8 mouse cellular contexts compared by ENCODE assay signal in genomic region chr11:6405591-6406081, GRCm38 (mm10). TPM values are rescaled to one million over a fixed set of nuclear protein-coding genes. Genes with fewer than 3 reads are reported as not detected.
DNase-seq lines count a peak whose midpoint lies in the region; ATAC-seq and TF ChIP-seq lines count a peak whose summit lies in the region.

No protein-coding gene starts in this region.

- no peak overlapping the region for H3K4me3 ChIP-seq in lung, postnatal 0 days (ENCODE audit: low read depth, low read length)
- H3K4me3 ChIP-seq in embryonic facial prominence, embryonic 10.5 days = peak overlapping the region; percentile 36; the same call in 1 of the 2 replicates
- no peak overlapping the region for H3K4me3 ChIP-seq in heart, embryonic 12.5 days
- H3K4me3 ChIP-seq in kidney, embryonic 15.5 days (replicated peaks) = no peak overlapping the region
- no peak overlapping the region for H3K4me3 ChIP-seq in small intestine, adult 2 months (ENCODE audit: low read depth, low read length)

- H3K27me3 ChIP-seq in lung, postnatal 0 days (replicated peaks; ENCODE audit: insufficient read depth, low read length) = no peaks in the 10 kb centered on the region
- no peaks in the 10 kb centered on the region for H3K27me3 ChIP-seq in embryonic facial prominence, embryonic 10.5 days (replicated peaks; ENCODE audit: low read depth, poor library complexity, severe bottlenecking)
- no peaks in the 10 kb centered on the region for H3K27me3 ChIP-seq in heart, embryonic 12.5 days (replicated peaks)
- no peaks in the 10 kb centered on the region for H3K27me3 ChIP-seq in kidney, embryonic 15.5 days
- H3K27me3 ChIP-seq in small intestine, adult 2 months (ENCODE audit: control insufficient read depth, insufficient read depth, low read length) = no peaks in the 10 kb centered on the region

- no peak for DNase-seq in lung, postnatal 0 days (ENCODE audit: low spot score)
- DNase-seq in lung, adult 18-20 months = no peak
- DNase-seq in embryonic facial prominence, embryonic 10.5 days (ENCODE audit: low spot score) = no peak
- DNase-seq in urinary bladder, postnatal 25 days (ENCODE audit: low spot score) = no peak
- DNase-seq in testis, postnatal 14 days (ENCODE audit: low spot score) = no peak

- H3K27ac ChIP-seq in lung, postnatal 0 days (ENCODE audit: low read length) = peak overlapping the region; percentile 81
- H3K27ac ChIP-seq in embryonic facial prominence, embryonic 10.5 days (replicated peaks) = peak overlapping the region; percentile 79
- H3K27ac ChIP-seq in heart, embryonic 12.5 days (ENCODE audit: poor library complexity, severe bottlenecking) = peak overlapping the region; percentile 74
- peak overlapping the region; percentile 85 for H3K27ac ChIP-seq in kidney, embryonic 15.5 days
- H3K27ac ChIP-seq in small intestine, adult 2 months (ENCODE audit: insufficient read depth, low read depth, low read length) = 0 out of 2 replicates have a peak overlapping the region, but pooled peaks have one; percentile 30

- H3K4me2 ChIP-seq in lung, postnatal 0 days (replicated peaks; ENCODE audit: low read depth, low read length) = no peak overlapping the region
- H3K4me2 ChIP-seq in heart, embryonic 12.5 days = no peak overlapping the region
- no peak overlapping the region for H3K4me2 ChIP-seq in kidney, embryonic 15.5 days

- TF ChIP-seq CTCF in lung, postnatal 0 days (IDR thresholded peaks at IDR 0.05) = no peak
- TF ChIP-seq CTCF in small intestine, adult 2 months (IDR thresholded peaks at IDR 0.05; ENCODE audit: extremely low read depth, insufficient read length, insufficient replicate concordance, low read depth, low read length) = no peak

- H3K9ac ChIP-seq in lung, postnatal 0 days (replicated peaks; ENCODE audit: low read depth) = no peak overlapping the region
- H3K9ac ChIP-seq in heart, embryonic 12.5 days = peak overlapping the region; percentile 53
- no peak overlapping the region for H3K9ac ChIP-seq in kidney, embryonic 15.5 days

- TF ChIP-seq EP300 in lung, postnatal 0 days (IDR thresholded peaks at IDR 0.05) = no peak

- ATAC-seq in lung, postnatal 0 days = no peak
- ATAC-seq in heart, embryonic 12.5 days (ENCODE audit: insufficient number of reproducible peaks, low FRiP score) = no peak
- ATAC-seq in kidney, embryonic 15.5 days (replicated peaks; ENCODE audit: low FRiP score) = peak; percentile 46; the same call in 1 of the 2 replicates

- H3K9me3 ChIP-seq in lung, postnatal 0 days (ENCODE audit: low read length) = no peaks in the 10 kb centered on the region
- H3K9me3 ChIP-seq in embryonic facial prominence, embryonic 10.5 days = no peaks in the 10 kb centered on the region
- no peaks in the 10 kb centered on the region for H3K9me3 ChIP-seq in heart, embryonic 12.5 days (replicated peaks)
- H3K9me3 ChIP-seq in kidney, embryonic 15.5 days (replicated peaks) = no peaks in the 10 kb centered on the region

- peaks cover 20% of the 10 kb centered on the region for H3K36me3 ChIP-seq in lung, postnatal 0 days (ENCODE audit: insufficient read depth, low read length)
- peaks cover 64% of the 10 kb centered on the region for H3K36me3 ChIP-seq in embryonic facial prominence, embryonic 10.5 days (replicated peaks)
- peaks cover 50% of the 10 kb centered on the region for H3K36me3 ChIP-seq in heart, embryonic 12.5 days
- peaks cover 51% of the 10 kb centered on the region for H3K36me3 ChIP-seq in kidney, embryonic 15.5 days
- H3K36me3 ChIP-seq in small intestine, adult 2 months (ENCODE audit: control insufficient read depth, insufficient read depth, low read length) = peaks cover 50% of the 10 kb centered on the region

- H3K4me1 ChIP-seq in lung, postnatal 0 days (ENCODE audit: insufficient read depth, low read depth, low read length) = peaks cover 30% of the 10 kb centered on the region
- peaks cover 32% of the 10 kb centered on the region for H3K4me1 ChIP-seq in embryonic facial prominence, embryonic 10.5 days
- H3K4me1 ChIP-seq in heart, embryonic 12.5 days (replicated peaks) = peaks cover 30% of the 10 kb centered on the region
- peaks cover 33% of the 10 kb centered on the region for H3K4me1 ChIP-seq in kidney, embryonic 15.5 days
- H3K4me1 ChIP-seq in small intestine, adult 2 months (ENCODE audit: control insufficient read depth, insufficient read depth, insufficient read length, low read length) = peaks cover 2% of the 10 kb centered on the region; the same call in 1 of the 2 replicates

- no peak for TF ChIP-seq POLR2A in small intestine, adult 2 months (IDR thresholded peaks at IDR 0.05; ENCODE audit: low read depth, low read length)

- 54% methylated on average over 4 of the region's 4 CpGs for WGBS in lung, postnatal 0 days
- WGBS in embryonic facial prominence, embryonic 10.5 days = 85% methylated on average over 4 of the region's 4 CpGs
- 74% methylated on average over 4 of the region's 4 CpGs for WGBS in heart, embryonic 12.5 days
- WGBS in kidney, embryonic 15.5 days = 37% methylated on average over 4 of the region's 4 CpGs
- 68% methylated on average over 4 of the region's 4 CpGs for WGBS in small intestine, adult 2 months

RNA-seq across cellular contexts. Expression of gene Ppia, which starts 9.6 kb away (rescaled TPM):
- 3,011 and 3,180 TPM in 2 replicates for polyA plus RNA-seq in lung, postnatal 0 days (2015; fragmentation: Nextera tagmentation; extraction: Ambion mirVana)
- polyA plus RNA-seq in embryonic facial prominence, embryonic 10.5 days (2016; fragmentation: Nextera tagmentation; extraction: Ambion mirVana) = 6,156 and 6,219 TPM in 2 replicates
- polyA plus RNA-seq in heart, embryonic 12.5 days (2016; fragmentation: Nextera tagmentation; extraction: Ambion mirVana) = 4,539 and 4,606 TPM in 2 replicates
- 5,533 and 6,211 TPM in 2 replicates for polyA plus RNA-seq in kidney, embryonic 15.5 days (2015; fragmentation: Nextera tagmentation; extraction: Ambion mirVana)
- 275 and 276 TPM in 2 replicates for polyA plus RNA-seq in small intestine, adult 2 months (2012; rRNA removed)

RNA-seq across cellular contexts. Expression of gene Zmiz2, which starts 16.8 kb away (rescaled TPM):
- polyA plus RNA-seq in lung, postnatal 0 days (2015; fragmentation: Nextera tagmentation; extraction: Ambion mirVana) = 8.6 and 8.7 TPM in 2 replicates
- 13.1 and 13.6 TPM in 2 replicates for polyA plus RNA-seq in embryonic facial prominence, embryonic 10.5 days (2016; fragmentation: Nextera tagmentation; extraction: Ambion mirVana)
- 7.0 and 7.5 TPM in 2 replicates for polyA plus RNA-seq in heart, embryonic 12.5 days (2016; fragmentation: Nextera tagmentation; extraction: Ambion mirVana)
- 11.4 and 12.4 TPM in 2 replicates for polyA plus RNA-seq in kidney, embryonic 15.5 days (2015; fragmentation: Nextera tagmentation; extraction: Ambion mirVana)
- polyA plus RNA-seq in small intestine, adult 2 months (2012; rRNA removed) = 68.7 and 85.9 TPM in 2 replicates

RNA-seq across cellular contexts. Expression of gene H2afv, which starts 38.6 kb away (rescaled TPM):
- polyA plus RNA-seq in lung, postnatal 0 days (2015; fragmentation: Nextera tagmentation; extraction: Ambion mirVana) = 259 and 268 TPM in 2 replicates
- polyA plus RNA-seq in embryonic facial prominence, embryonic 10.5 days (2016; fragmentation: Nextera tagmentation; extraction: Ambion mirVana) = 746 and 786 TPM in 2 replicates
- 306 TPM in 2 replicates for polyA plus RNA-seq in heart, embryonic 12.5 days (2016; fragmentation: Nextera tagmentation; extraction: Ambion mirVana)
- polyA plus RNA-seq in kidney, embryonic 15.5 days (2015; fragmentation: Nextera tagmentation; extraction: Ambion mirVana) = 552 and 602 TPM in 2 replicates
- 63.8 and 141 TPM in 2 replicates for polyA plus RNA-seq in small intestine, adult 2 months (2012; rRNA removed)

Comparison
In these comparisons a context has a peak if more than half of its experiments do, and no peak if none do; other contexts are left out.
1. H3K27ac ChIP-seq: peak in every context shown above with its lines; median percentile 85 in kidney, embryonic 15.5 days; 81 in lung, postnatal 0 days; 79 in embryonic facial prominence, embryonic 10.5 days; 74 in heart, embryonic 12.5 days; 30 in small intestine, adult 2 months.
2. RNA of gene Ppia, which starts 9.6 kb away (polyA plus RNA-seq): 6,156 to 6,219 TPM in embryonic facial prominence, embryonic 10.5 days, 5,533 to 6,211 TPM in kidney, embryonic 15.5 days, 4,539 to 4,606 TPM in heart, embryonic 12.5 days and 3,011 to 3,180 TPM in lung, postnatal 0 days; 275 to 276 TPM in small intestine, adult 2 months; every median in the first group is over 10 times any median in the second.